Mouse (Mus musculus) forebrain, embryonic 15.5 days (tissue): ENCODE measurements at regions not wholly inside any gene's neighbourhood (a gene's known extent, or its start where the extent isn't known, plus 50 kb on each side); places are given as distances from the start of the nearest gene placed in this dataset.

Source experiments
- ATAC-seq: fragments of 200-750 bp; cut with Nextera tagmentation; replicated peaks from 2 replicates; pipeline ENCODE4 v1.8.0; 2017; ENCODE audit warnings: mild to moderate bottlenecking, moderate TSS enrichment, moderate library complexity
- H3K27ac ChIP-seq: fragments of 300-500 bp; sonication (generic); replicated peaks from 2 replicates; pipeline ENCODE4 v1.5.1; 2015; ENCODE audit warnings: mild to moderate bottlenecking, inconsistent platforms
- H3K27me3 ChIP-seq: fragments of 300-500 bp; sonication (generic); 2 replicates; pipeline ENCODE4 v1.6.1; 2015; ENCODE audit warnings: inconsistent platforms
- H3K36me3 ChIP-seq: fragments of 300-500 bp; sonication (generic); 2 replicates; pipeline ENCODE4 v1.6.1; 2015; ENCODE audit warnings: mild to moderate bottlenecking, inconsistent platforms
- H3K4me1 ChIP-seq: fragments of 300-500 bp; sonication (generic); 2 replicates; pipeline ENCODE4 v1.6.1; 2015; ENCODE audit warnings: inconsistent platforms
- H3K4me2 ChIP-seq: fragments of 300-500 bp; sonication (generic); replicated peaks from 2 replicates; pipeline ENCODE4 v1.6.1; 2015; ENCODE audit warnings: mild to moderate bottlenecking, inconsistent platforms
- H3K4me3 ChIP-seq: fragments of 300-500 bp; sonication (generic); 2 replicates; pipeline ENCODE4 v1.5.1; 2015; ENCODE audit warnings: mild to moderate bottlenecking, inconsistent platforms
- H3K9ac ChIP-seq: fragments of 300-500 bp; sonication (generic); replicated peaks from 2 replicates; pipeline ENCODE4 v1.6.1; 2015; ENCODE audit warnings: mild to moderate bottlenecking, inconsistent platforms
- H3K9me3 ChIP-seq: fragments of 300-500 bp; sonication (generic); 2 replicates; pipeline ENCODE4 v1.6.1; 2016; ENCODE audit warnings: inconsistent platforms
- WGBS: fragments of 180-500 bp; shearing (Covaris S2); methylation state at CpG from one replicate; pipeline ENCODE4 v1.1.7; 2015; ENCODE audit warnings: mixed read lengths; 5-methylcytosine and 5-hydroxymethylcytosine counted together

- H3K4me2 ChIP-seq: no peak overlapping the region
- no peak overlapping the region for H3K4me3 ChIP-seq
- 0 out of 2 replicates have a peak, but pooled peaks cover 6% of the 10 kb centered on the region for H3K4me1 ChIP-seq
- no peaks in the 10 kb centered on the region for H3K27me3 ChIP-seq
- no peak overlapping the region for H3K27ac ChIP-seq
- 42% methylated on average over 7 of the region's 7 CpGs for WGBS
- H3K9me3 ChIP-seq: no peaks in the 10 kb centered on the region
- no peaks in the 10 kb centered on the region for H3K36me3 ChIP-seq
- ATAC-seq: no peak
- H3K9ac ChIP-seq: no peak overlapping the region
Measured at GRCm38 (mm10) chr4:105648820-105649446, 140.7 kb upstream of the Gm12728 start.

GRCm38 (mm10) chr4:105649447-105649833, 140.2 kb upstream of the Gm12728 start:
- Histone ChIP-seq H3K9ac (no peak overlapping the region), H3K4me3 (no peak overlapping the region), H3K4me2 (no peak overlapping the region), H3K27me3 (no peaks in the 10 kb centered on the region), H3K9me3 (no peaks in the 10 kb centered on the region), H3K4me1 (0 out of 2 replicates have a peak, but pooled peaks cover 6% of the 10 kb centered on the region), H3K36me3 (no peaks in the 10 kb centered on the region), H3K27ac (no peak overlapping the region)
- ATAC-seq: no peak
- WGBS: 89% methylated on average over 2 of the region's 2 CpGs

DNA sequence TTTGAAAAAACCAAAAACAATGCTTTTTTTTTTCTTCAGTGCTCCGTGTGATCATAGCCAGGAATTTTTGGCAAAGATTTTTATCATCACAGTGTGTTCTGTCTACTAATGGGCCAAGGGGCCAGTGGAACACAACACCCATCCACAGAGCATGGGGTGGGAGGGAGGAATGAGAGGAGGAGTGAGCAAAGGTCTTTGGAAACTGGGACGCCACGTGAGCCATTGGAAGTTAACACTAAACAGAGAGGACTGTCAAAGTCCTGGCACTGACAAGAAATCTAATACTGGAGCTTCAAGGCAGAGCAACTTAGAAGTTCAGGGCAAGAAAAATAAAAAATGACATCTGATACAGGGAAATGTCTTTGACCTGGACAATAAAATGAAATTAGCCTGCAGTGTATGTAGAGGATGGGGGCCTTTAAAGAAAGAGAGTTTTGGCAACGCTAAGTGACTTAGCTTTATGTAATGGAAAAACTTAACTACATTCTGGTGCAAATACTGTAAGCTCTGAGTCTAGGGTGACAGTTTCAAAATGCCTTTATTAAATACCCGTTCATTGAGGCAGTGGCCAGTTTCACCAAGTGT, 133.5 kb upstream of the Gm12728 start:
- Histone ChIP-seq H3K9me3 (no peaks in the 10 kb centered on the region), H3K27me3 (no peaks in the 10 kb centered on the region), H3K4me3 (no peak overlapping the region), H3K4me1 (no peaks in the 10 kb centered on the region), H3K4me2 (no peak overlapping the region), H3K27ac (no peak overlapping the region), H3K36me3 (no peaks in the 10 kb centered on the region), H3K9ac (no peak overlapping the region)
- ATAC-seq: no peak
- WGBS: 76% methylated on average over 5 of the region's 5 CpGs

DNA sequence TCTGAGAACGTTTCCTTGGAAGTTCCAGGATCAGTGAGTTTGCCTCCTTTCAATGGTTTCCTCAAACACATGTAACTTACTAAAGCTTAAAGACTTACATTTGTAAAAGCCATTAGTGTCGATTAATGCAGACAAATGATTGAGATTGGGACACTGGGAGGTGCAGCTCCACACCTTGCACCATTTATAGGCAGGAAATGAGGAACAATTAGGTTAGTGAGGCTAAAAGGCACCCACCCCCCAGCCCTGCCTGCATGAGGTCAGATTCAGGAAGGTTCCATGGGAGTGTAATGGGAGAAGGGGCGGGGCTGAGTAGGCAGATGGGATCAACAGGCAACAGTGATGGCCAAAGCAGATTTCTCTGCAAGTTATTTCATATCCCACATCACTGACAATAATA, 131.1 kb upstream of the Gm12728 start:
- Histone ChIP-seq H3K9me3 (no peaks in the 10 kb centered on the region), H3K4me3 (no peak overlapping the region), H3K27ac (no peak overlapping the region), H3K27me3 (no peaks in the 10 kb centered on the region), H3K4me1 (no peaks in the 10 kb centered on the region), H3K4me2 (no peak overlapping the region), H3K36me3 (no peaks in the 10 kb centered on the region), H3K9ac (no peak overlapping the region)
- WGBS: 75% methylated on average over 3 of the region's 3 CpGs
- ATAC-seq: no peak

GRCm38 (mm10) chr4:105676690-105677089, 113.0 kb upstream of the Gm12728 start:
- H3K27ac ChIP-seq: no peak overlapping the region
- no peak for ATAC-seq
- H3K36me3 ChIP-seq: no peaks in the 10 kb centered on the region
- H3K9me3 ChIP-seq: no peaks in the 10 kb centered on the region
- no peak overlapping the region for H3K9ac ChIP-seq
- no peak overlapping the region for H3K4me2 ChIP-seq
- WGBS: 85% methylated on average over 1 of the region's 1 CpGs
- no peak overlapping the region for H3K4me3 ChIP-seq
- no peaks in the 10 kb centered on the region for H3K27me3 ChIP-seq
- no peaks in the 10 kb centered on the region for H3K4me1 ChIP-seq

GRCm38 (mm10) chr4:105690716-105691115, 99.0 kb upstream of the Gm12728 start:
- 59% methylated on average over 3 of the region's 3 CpGs for WGBS
- no peaks in the 10 kb centered on the region for H3K9me3 ChIP-seq
- ATAC-seq: no peak
- H3K4me3 ChIP-seq: no peak overlapping the region
- H3K27me3 ChIP-seq: no peaks in the 10 kb centered on the region
- H3K4me2 ChIP-seq: no peak overlapping the region
- no peaks in the 10 kb centered on the region for H3K4me1 ChIP-seq
- H3K9ac ChIP-seq: no peak overlapping the region
- no peaks in the 10 kb centered on the region for H3K36me3 ChIP-seq
- H3K27ac ChIP-seq: no peak overlapping the region

DNA sequence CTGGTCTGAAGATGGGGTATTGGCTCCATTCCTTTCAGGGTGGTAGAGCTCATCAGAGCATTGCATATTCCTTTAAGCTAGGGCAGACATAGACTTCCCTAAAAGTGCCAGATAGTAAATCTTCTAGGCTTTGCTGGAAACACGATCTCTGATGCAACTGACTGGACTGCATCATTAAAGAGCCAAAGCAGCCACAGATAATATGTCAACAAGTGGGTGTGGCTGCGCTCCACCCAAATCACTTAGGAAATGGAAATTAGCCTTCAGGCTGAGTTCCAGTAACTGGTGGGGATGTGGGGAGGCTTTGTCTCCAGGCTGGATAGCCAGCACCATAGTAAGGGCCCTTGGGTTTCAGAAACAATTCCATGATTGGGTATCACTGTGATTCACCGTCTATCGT, 97.3 kb upstream of the Gm12728 start:
- Histone ChIP-seq H3K27ac (no peak overlapping the region), H3K27me3 (no peaks in the 10 kb centered on the region), H3K36me3 (no peaks in the 10 kb centered on the region), H3K4me3 (no peak overlapping the region), H3K9ac (no peak overlapping the region), H3K4me2 (no peak overlapping the region), H3K4me1 (no peaks in the 10 kb centered on the region), H3K9me3 (no peaks in the 10 kb centered on the region)
- ATAC-seq: no peak
- WGBS: 86% methylated on average over 4 of the region's 4 CpGs

GRCm38 (mm10) chr4:105695895-105696294, 93.8 kb upstream of the Gm12728 start:
- Histone ChIP-seq H3K9ac (no peak overlapping the region), H3K4me1 (no peaks in the 10 kb centered on the region), H3K9me3 (no peaks in the 10 kb centered on the region), H3K27me3 (no peaks in the 10 kb centered on the region), H3K4me3 (no peak overlapping the region), H3K27ac (no peak overlapping the region), H3K4me2 (no peak overlapping the region), H3K36me3 (no peaks in the 10 kb centered on the region)
- WGBS: 83% methylated on average over 2 of the region's 2 CpGs
- no peak for ATAC-seq

DNA sequence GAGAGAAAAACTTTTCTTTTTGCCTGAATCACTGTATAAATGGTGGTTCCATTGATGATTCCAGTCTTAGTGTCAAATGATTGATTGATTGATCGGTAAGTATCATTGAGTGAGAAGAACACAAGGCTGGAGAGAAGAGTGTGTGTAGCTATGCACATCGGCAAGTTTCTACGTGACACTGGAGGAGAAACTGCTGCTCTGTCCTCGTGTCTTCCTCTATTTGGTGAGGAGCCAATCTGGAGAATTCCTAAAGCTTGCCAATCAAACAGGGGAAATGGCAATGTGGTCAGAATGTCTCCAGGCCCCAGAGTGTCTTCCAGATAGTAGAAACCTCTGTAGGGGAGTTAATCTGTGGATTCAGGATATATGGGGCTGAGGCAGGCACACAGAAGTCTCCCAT, 92.5 kb upstream of the Gm12728 start:
- Histone ChIP-seq H3K36me3 (no peaks in the 10 kb centered on the region), H3K9me3 (no peaks in the 10 kb centered on the region), H3K27me3 (no peaks in the 10 kb centered on the region), H3K4me2 (no peak overlapping the region), H3K4me1 (no peaks in the 10 kb centered on the region), H3K4me3 (no peak overlapping the region), H3K9ac (no peak overlapping the region), H3K27ac (no peak overlapping the region)
- ATAC-seq: no peak
- 93% methylated on average over 4 of the region's 4 CpGs for WGBS

DNA sequence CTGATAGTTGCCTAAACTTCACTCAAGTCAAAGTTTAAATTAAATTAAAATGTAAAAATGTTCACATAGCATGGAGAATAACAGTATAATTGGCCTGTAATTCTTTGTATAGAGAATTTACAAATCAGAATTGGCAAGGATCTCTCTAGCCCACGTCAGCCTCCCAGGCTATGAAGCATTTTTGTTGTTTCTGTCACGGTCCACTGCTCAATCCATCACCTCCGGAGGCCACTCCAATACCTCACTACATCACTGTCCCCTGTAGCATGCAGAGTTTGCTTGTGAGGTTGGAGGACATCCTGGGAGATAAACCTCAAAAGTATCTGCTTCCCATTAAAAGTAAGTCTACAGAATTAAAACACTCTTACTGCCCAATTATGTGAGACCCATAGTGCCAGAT, 87.6 kb upstream of the Gm12728 start:
- Histone ChIP-seq H3K4me3 (no peak overlapping the region), H3K4me1 (no peaks in the 10 kb centered on the region), H3K4me2 (no peak overlapping the region), H3K36me3 (no peaks in the 10 kb centered on the region), H3K9ac (no peak overlapping the region), H3K9me3 (no peaks in the 10 kb centered on the region), H3K27me3 (no peaks in the 10 kb centered on the region), H3K27ac (no peak overlapping the region)
- no peak for ATAC-seq
- 47% methylated on average over 3 of the region's 3 CpGs for WGBS

DNA sequence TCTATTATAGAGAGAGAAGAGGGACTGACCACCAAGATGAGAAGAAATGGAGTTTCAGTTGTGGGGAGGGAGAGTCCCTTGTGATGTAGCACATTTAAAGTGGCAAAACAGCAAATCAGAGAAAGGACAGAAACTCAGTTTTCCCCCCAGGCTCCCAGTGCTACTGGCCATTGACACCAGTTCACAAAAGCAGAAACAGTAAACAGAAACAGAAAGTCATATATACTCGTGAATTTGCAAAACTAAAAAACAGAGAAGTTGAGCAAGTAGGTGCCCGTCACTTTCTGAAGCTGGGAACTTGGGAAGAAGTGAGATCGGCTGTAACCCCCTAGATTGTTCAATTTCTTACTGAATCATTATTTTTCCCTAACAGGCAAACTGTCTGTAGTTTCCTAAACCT, 86.3 kb upstream of the Gm12728 start:
- Histone ChIP-seq H3K4me3 (no peak overlapping the region), H3K9ac (no peak overlapping the region), H3K9me3 (no peaks in the 10 kb centered on the region), H3K27me3 (no peaks in the 10 kb centered on the region), H3K36me3 (no peaks in the 10 kb centered on the region), H3K4me2 (no peak overlapping the region), H3K27ac (no peak overlapping the region), H3K4me1 (no peaks in the 10 kb centered on the region)
- ATAC-seq: no peak
- WGBS: 90% methylated on average over 3 of the region's 3 CpGs

GRCm38 (mm10) chr4:105704271-105704670, 85.4 kb upstream of the Gm12728 start:
- ATAC-seq: no peak
- no peak overlapping the region for H3K4me2 ChIP-seq
- H3K27me3 ChIP-seq: no peaks in the 10 kb centered on the region
- H3K9me3 ChIP-seq: no peaks in the 10 kb centered on the region
- 88% methylated on average over 9 of the region's 9 CpGs for WGBS
- H3K36me3 ChIP-seq: no peaks in the 10 kb centered on the region
- H3K4me3 ChIP-seq: no peak overlapping the region
- no peaks in the 10 kb centered on the region for H3K4me1 ChIP-seq
- no peak overlapping the region for H3K9ac ChIP-seq
- no peak overlapping the region for H3K27ac ChIP-seq

DNA sequence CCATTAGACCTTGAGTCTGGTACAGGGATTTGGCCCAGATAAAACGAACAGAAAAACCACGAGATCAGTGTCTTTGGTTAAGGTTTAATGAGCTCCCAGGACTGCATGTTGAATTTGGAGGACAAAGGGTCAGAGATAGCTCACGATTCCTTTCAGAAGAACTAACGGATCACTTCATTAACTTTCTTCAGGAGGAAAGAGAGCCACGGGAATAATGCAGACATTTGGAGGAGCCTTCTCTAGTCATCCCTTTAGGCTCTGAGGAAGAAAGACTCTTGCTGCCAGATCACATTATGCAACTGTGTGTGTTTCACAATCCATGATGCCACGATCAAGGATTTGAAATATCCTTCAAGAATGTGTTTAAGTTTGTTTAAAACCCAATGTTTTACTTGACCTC, 83.7 kb upstream of the Gm12728 start:
- WGBS: 27% methylated on average over 6 of the region's 6 CpGs
- no peak overlapping the region for H3K9ac ChIP-seq
- H3K36me3 ChIP-seq: no peaks in the 10 kb centered on the region
- H3K4me2 ChIP-seq: no peak overlapping the region
- H3K9me3 ChIP-seq: no peaks in the 10 kb centered on the region
- H3K27me3 ChIP-seq: no peaks in the 10 kb centered on the region
- H3K4me3 ChIP-seq: no peak overlapping the region
- H3K4me1 ChIP-seq: no peaks in the 10 kb centered on the region
- no peak overlapping the region for H3K27ac ChIP-seq
- ATAC-seq: no peak
